Mouse (Mus musculus) brain, embryonic 14.5 days (tissue): ENCODE measurements around the gene Rnf220.

Experiments
- CTCF ChIP-seq: fragments of 200-500 bp; IDR thresholded peaks from 2 replicates; pipeline ENCODE4 v1.5.1; 2012; ENCODE audit warnings: inconsistent platforms, mild to moderate bottlenecking, moderate library complexity, borderline replicate concordance; ENCODE audit not compliant: insufficient read depth, insufficient read length; ENCODE audit errors: extremely low read depth
- POLR2A ChIP-seq: fragments of 200-500 bp; IDR thresholded peaks from 2 replicates; pipeline ENCODE4 v1.6.1; 2012; ENCODE audit warnings: mild to moderate bottlenecking, inconsistent platforms, borderline replicate concordance; ENCODE audit not compliant: poor library complexity, insufficient read depth, insufficient read length, severe bottlenecking; ENCODE audit errors: extremely low read depth

DNA sequence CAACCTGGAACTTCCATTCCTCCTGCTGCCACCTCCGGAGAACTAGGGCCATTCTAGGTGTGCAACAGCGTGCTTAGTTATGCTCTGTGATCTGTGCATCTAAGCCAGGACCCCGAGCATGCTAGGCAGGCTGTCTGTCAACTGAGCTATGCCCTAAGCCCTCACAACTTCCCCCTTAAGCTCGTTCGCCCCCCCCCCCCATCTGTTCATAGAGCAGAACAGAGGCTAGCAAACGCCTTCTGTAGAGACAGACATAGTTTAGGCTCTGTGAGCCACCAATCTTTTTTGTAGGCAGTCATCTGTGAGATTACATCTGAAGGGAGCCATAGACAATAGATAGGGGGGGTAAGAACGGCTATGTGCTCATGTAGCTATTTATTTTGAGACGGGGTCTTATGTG, 233.9 kb downstream of the Rnf220 start:
- TF ChIP-seq POLR2A: no peak
- no peak for TF ChIP-seq CTCF
